Mouse (Mus musculus) embryonic fibroblast, embryonic 13.5 days (primary cell): Measurements from ENCODE around the gene Ggnbp2. TPM values are rescaled to one million over a fixed set of nuclear protein-coding genes. Genes with fewer than 3 reads are reported as not detected.

Experiments
- H3K27ac ChIP-seq: 2 replicates; pipeline ENCODE4 v1.5.1; 2012; ENCODE audit warnings: low read length, control low read depth, inconsistent platforms; ENCODE audit not compliant: insufficient read depth
- H3K4me1 ChIP-seq: 2 replicates; pipeline ENCODE4 v1.6.1; 2011; ENCODE audit warnings: low read length; ENCODE audit not compliant: control insufficient read depth, insufficient read depth
- H3K4me3 ChIP-seq: 2 replicates; pipeline ENCODE4 v1.5.1; 2011; ENCODE audit warnings: mild to moderate bottlenecking, control low read depth, low read length; ENCODE audit not compliant: insufficient read depth
- CTCF ChIP-seq: IDR thresholded peaks from 2 replicates; pipeline ENCODE4 v1.5.1; 2011; ENCODE audit warnings: mild to moderate bottlenecking, control low read depth, low read length, moderate library complexity, borderline replicate concordance; ENCODE audit not compliant: insufficient read depth
- POLR2A ChIP-seq: IDR thresholded peaks from 2 replicates; pipeline ENCODE4 v1.6.1; 2011; ENCODE audit warnings: low read depth, mild to moderate bottlenecking, control low read depth, low read length, moderate library complexity
- polyA plus RNA-seq: library from polyadenylated mRNA; stranded (reverse); fragments of >200 nt; gene quantifications from 2 replicates; pipeline ENCODE4 v1.2.4, GENCODE M21; 2011; ENCODE audit warnings: low read depth; ENCODE audit not compliant: missing spikeins, insufficient read length

Ggnbp2 gene
- polyA plus RNA-seq, 1 experiment = 105 TPM

- peak; percentile 83 for TF ChIP-seq POLR2A
- TF ChIP-seq CTCF = peak; percentile 57; the same call in 1 of the 2 replicates
- Histone ChIP-seq H3K4me1 (peaks cover 2% of the 10 kb centered on the region; the same call in 1 of the 2 replicates), H3K27ac (peak overlapping the region; percentile 41), H3K4me3 (peak overlapping the region; percentile 58)
Measured at GRCm38 (mm10) chr11:84818085-84818960, 52.3 kb downstream of the Ggnbp2 start.

- Histone ChIP-seq H3K4me1 (peaks cover 2% of the 10 kb centered on the region; the same call in 1 of the 2 replicates), H3K27ac (no peak overlapping the region), H3K4me3 (no peak overlapping the region)
- TF ChIP-seq POLR2A (no peak), CTCF (no peak)
Measured at GRCm38 (mm10) chr11:84817362-84817761, 53.3 kb downstream of the Ggnbp2 start.

- TF ChIP-seq CTCF (peak; percentile 90; the same call in 1 of the 2 replicates), POLR2A (no peak)
- H3K4me3 ChIP-seq = no peak overlapping the region
- peaks cover 2% of the 10 kb centered on the region; the same call in 1 of the 2 replicates for H3K4me1 ChIP-seq
- peak overlapping the region; percentile 61; the same call in 1 of the 2 replicates for H3K27ac ChIP-seq
Measured at GRCm38 (mm10) chr11:84813724-84814510, 56.7 kb downstream of the Ggnbp2 start.

GRCm38 (mm10) chr11:84804373-84804772 lies 66.2 kb downstream of the Ggnbp2 start:
- TF ChIP-seq POLR2A = no peak
- TF ChIP-seq CTCF = no peak
- Histone ChIP-seq H3K4me1 (no peaks in the 10 kb centered on the region), H3K4me3 (no peak overlapping the region), H3K27ac (no peak overlapping the region)

- Histone ChIP-seq H3K4me1 (no peaks in the 10 kb centered on the region), H3K27ac (no peak overlapping the region), H3K4me3 (no peak overlapping the region)
- TF ChIP-seq CTCF = peak; percentile 88
- TF ChIP-seq POLR2A = no peak
Measured at GRCm38 (mm10) chr11:84797627-84798353, 72.8 kb downstream of the Ggnbp2 start.

- Histone ChIP-seq H3K4me1 (no peaks in the 10 kb centered on the region), H3K4me3 (no peak overlapping the region), H3K27ac (no peak overlapping the region)
- no peak for TF ChIP-seq POLR2A
- no peak for TF ChIP-seq CTCF
Measured at GRCm38 (mm10) chr11:84797026-84797425, 73.6 kb downstream of the Ggnbp2 start.

GRCm38 (mm10) chr11:84794496-84795113 lies 76.0 kb downstream of the Ggnbp2 start:
- no peak overlapping the region for H3K4me3 ChIP-seq
- peak; percentile 99 for TF ChIP-seq CTCF
- no peak for TF ChIP-seq POLR2A
- no peaks in the 10 kb centered on the region for H3K4me1 ChIP-seq
- no peak overlapping the region for H3K27ac ChIP-seq

- TF ChIP-seq POLR2A = no peak
- TF ChIP-seq CTCF = no peak
- no peaks in the 10 kb centered on the region for H3K4me1 ChIP-seq
- no peak overlapping the region for H3K27ac ChIP-seq
- H3K4me3 ChIP-seq = no peak overlapping the region
Measured at GRCm38 (mm10) chr11:84793545-84793944, 77.1 kb downstream of the Ggnbp2 start.

GRCm38 (mm10) chr11:84790383-84790782 lies 80.2 kb downstream of the Ggnbp2 start:
- Histone ChIP-seq H3K27ac (no peak overlapping the region), H3K4me3 (no peak overlapping the region), H3K4me1 (no peaks in the 10 kb centered on the region)
- TF ChIP-seq POLR2A = no peak
- TF ChIP-seq CTCF = no peak

Other genes with a start within 250 kb of the Ggnbp2 start
- gene Mrm1, start 51.3 kb downstream of the Ggnbp2 start, polyA plus RNA-seq = 5.9 and 8.4 TPM in 2 replicates
- 9.7 and 14.1 TPM in 2 replicates for gene Dhrs11, start 41.8 kb downstream of the Ggnbp2 start, polyA plus RNA-seq
- gene Myo19, start 9.3 kb upstream of the Ggnbp2 start, polyA plus RNA-seq = 14.5 and 15.3 TPM in 2 replicates
- 5.4 and 8.4 TPM in 2 replicates for gene Pigw, start 9.5 kb upstream of the Ggnbp2 start, polyA plus RNA-seq
- 20.2 and 24.6 TPM in 2 replicates for gene Znhit3, start 45.5 kb upstream of the Ggnbp2 start, polyA plus RNA-seq
- gene Car4, start 87.0 kb upstream of the Ggnbp2 start, polyA plus RNA-seq = not detected in 2 replicates